Mouse (Mus musculus) ES-Bruce4 (cell line): ENCODE measurements at regions not wholly inside any gene's neighbourhood (a gene's known extent, or its start where the extent isn't known, plus 50 kb on each side); places are given as distances from the start of the nearest gene placed in this dataset.

Experiments used
- CTCF ChIP-seq: IDR thresholded peaks from one replicate; pipeline ENCODE4 v1.8.1; 2011; ENCODE audit warnings: low read depth, low read length
- EP300 ChIP-seq: IDR thresholded peaks from 2 replicates; pipeline ENCODE4 v1.6.1; 2011; ENCODE audit warnings: low read depth, low read length; ENCODE audit not compliant: insufficient read depth
- POLR2A ChIP-seq: IDR thresholded peaks from one replicate; pipeline ENCODE4 v1.8.1; 2011; ENCODE audit warnings: low read length; ENCODE audit not compliant: insufficient read depth

DNA sequence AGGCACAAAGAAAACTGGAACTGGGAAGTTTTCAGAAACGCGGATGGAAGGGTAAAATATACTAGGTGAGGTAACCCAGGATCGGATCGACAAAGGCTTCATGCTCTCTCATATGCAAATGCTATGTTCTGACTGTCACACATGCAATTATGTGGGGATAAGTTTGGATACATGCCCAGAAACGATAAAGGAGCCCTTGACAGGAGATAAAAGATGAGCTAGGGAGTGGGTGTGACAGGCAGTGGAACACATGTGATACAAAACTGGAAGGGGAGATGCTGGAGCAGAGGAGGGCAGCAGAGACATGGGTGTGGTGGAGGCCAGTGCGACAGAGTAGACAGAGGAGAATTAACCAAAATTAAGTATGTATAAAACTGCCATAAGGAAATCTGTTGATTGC lies 250.5 kb upstream of the Fbxl7 start:
- TF ChIP-seq POLR2A (no peak), CTCF (no peak), EP300 (no peak)
